Mouse (Mus musculus) retina, adult 2 months (tissue): ENCODE results near the gene Myo9a.
"Not testable (repeated sequence)": the region's sequence is repeated elsewhere in the genome, so short reads cannot be mapped to it uniquely, and the experiment has no call there.

Experiments
- DNase-seq: peaks from one replicate; pipeline ENCODE4 v3.0.0-alpha.2; 2012; ENCODE audit warnings: low read depth, low spot score

Myo9a gene

GRCm38 (mm10) chr9:59948691-59949250 is 198.1 kb downstream of the Myo9a start:
- no peak for DNase-seq

GRCm38 (mm10) chr9:59949511-59949910 is 198.8 kb downstream of the Myo9a start:
- no peak for DNase-seq

- peak; percentile 75 for DNase-seq
Observed at GRCm38 (mm10) chr9:59949981-59950380, 199.3 kb downstream of the Myo9a start.

GRCm38 (mm10) chr9:59951001-59951750 is 200.5 kb downstream of the Myo9a start:
- peak; percentile 73 for DNase-seq

GRCm38 (mm10) chr9:59951943-59952342 is 201.2 kb downstream of the Myo9a start:
- DNase-seq = no peak

- peak; percentile 88 for DNase-seq
Observed at GRCm38 (mm10) chr9:59952515-59953070, 201.9 kb downstream of the Myo9a start.

GRCm38 (mm10) chr9:59953556-59953955 is 202.9 kb downstream of the Myo9a start:
- no peak for DNase-seq

GRCm38 (mm10) chr9:59955199-59955598 is 204.5 kb downstream of the Myo9a start:
- DNase-seq = no peak

GRCm38 (mm10) chr9:59955692-59956091 is 205.0 kb downstream of the Myo9a start:
- no peak for DNase-seq

- DNase-seq = no peak
Observed at GRCm38 (mm10) chr9:59956496-59956895, 205.8 kb downstream of the Myo9a start.

- DNase-seq = not testable (repeated sequence)
Observed at GRCm38 (mm10) chr9:59958115-59958514, 207.4 kb downstream of the Myo9a start.

GRCm38 (mm10) chr9:59959276-59959675 is 208.6 kb downstream of the Myo9a start:
- DNase-seq = peak; percentile 85

GRCm38 (mm10) chr9:59960559-59960958 is 209.9 kb downstream of the Myo9a start, which contains the start of gene Nr2e3:
TSS of gene Nr2e3 (minus strand) at chr9:59960659.
- no peak for DNase-seq

- DNase-seq = no peak
Observed at GRCm38 (mm10) chr9:59961201-59961955, 210.7 kb downstream of the Myo9a start.

- no peak for DNase-seq
Observed at GRCm38 (mm10) chr9:59964367-59964766, 213.7 kb downstream of the Myo9a start.

- DNase-seq = no peak
Observed at GRCm38 (mm10) chr9:59965046-59965445, 214.3 kb downstream of the Myo9a start.

- DNase-seq = no peak
Observed at GRCm38 (mm10) chr9:59969383-59969782, 218.7 kb downstream of the Myo9a start.

GRCm38 (mm10) chr9:59971263-59971662 is 220.6 kb downstream of the Myo9a start:
- DNase-seq = no peak
